Mouse (Mus musculus) ES-E14 (cell line): ENCODE results near the gene Spn.
"Not testable (repeated sequence)": the region's sequence is repeated elsewhere in the genome, so short reads cannot be mapped to it uniquely, and the experiment has no call there.

ENCODE experiments used
- CHD2 ChIP-seq: IDR thresholded peaks from 2 replicates; pipeline ENCODE4 v1.6.1; 2014; ENCODE audit warnings: mild to moderate bottlenecking, low read depth, low read length, inconsistent platforms
- HCFC1 ChIP-seq: IDR thresholded peaks from 2 replicates; pipeline ENCODE4 v1.6.1; 2012; ENCODE audit warnings: low read length, inconsistent platforms, borderline replicate concordance; ENCODE audit not compliant: insufficient read depth
- ZC3H11A ChIP-seq: IDR thresholded peaks from 2 replicates; pipeline ENCODE4 v1.6.1; 2012; ENCODE audit warnings: low read depth, mild to moderate bottlenecking, inconsistent platforms, low read length, borderline replicate concordance
- ZNF384 ChIP-seq: IDR thresholded peaks from 2 replicates; pipeline ENCODE4 v1.6.1; 2012; ENCODE audit warnings: low read depth, low read length, inconsistent platforms

GRCm38 (mm10) chr7:127085751-127086150 is 51.9 kb downstream of the Spn start:
- TF ChIP-seq HCFC1, CHD2, ZNF384, ZC3H11A: not testable (repeated sequence)
